26 mouse cellular contexts compared by ENCODE assay signal in genomic region chr15:97266236-97266845, GRCm38 (mm10). TPM values are rescaled to one million over a fixed set of nuclear protein-coding genes. Genes with fewer than 3 reads are reported as not detected.
A peak's percentile ranks its signal among the peaks of the same experiment; 100 is the strongest.
DNase-seq lines count a peak whose midpoint lies in the region; ATAC-seq and TF ChIP-seq lines count a peak whose summit lies in the region.
"Had no signal": no experiment of that assay in that cellular context is flagged by ENCODE, and none has a peak within 500 bp of the region (broad histone marks: within the 10 kb centered on the region; RNA-seq: fewer than 3 reads in every experiment).

No protein-coding gene starts in this region.

- H3K4me1 ChIP-seq in kidney, embryonic 14.5 days (ENCODE audit: control insufficient read depth, insufficient read depth, low read length) = peaks cover 5% of the 10 kb centered on the region; the same call in 1 of the 2 replicates
- H3K4me1 ChIP-seq in liver, adult 2 months (ENCODE audit: control insufficient read depth, insufficient read depth, low read length) = peaks cover 12% of the 10 kb centered on the region
- H3K4me1 ChIP-seq in liver, postnatal 0 days (ENCODE audit: insufficient read depth) = no peaks in the 10 kb centered on the region; the same call in 1 of the 2 replicates
- peaks cover 5% of the 10 kb centered on the region for H3K4me1 ChIP-seq in lung, embryonic 16.5 days (replicated peaks; ENCODE audit: control insufficient read depth, insufficient read depth, low read length)
- H3K4me1 ChIP-seq: embryonic facial prominence, embryonic 13.5 days; forebrain, embryonic 12.5 days; forebrain, embryonic 15.5 days; hindbrain, embryonic 12.5 days; hindbrain, embryonic 15.5 days had no signal

- no peak for TF ChIP-seq POLR2A in liver, adult 2 months (IDR thresholded peaks at IDR 0.05; ENCODE audit: extremely low read depth, insufficient read depth, low read length)

- no peaks in the 10 kb centered on the region for H3K36me3 ChIP-seq in kidney, embryonic 14.5 days (ENCODE audit: control insufficient read depth, insufficient read depth, low read length)
- no peaks in the 10 kb centered on the region for H3K36me3 ChIP-seq in liver, adult 2 months (ENCODE audit: control insufficient read depth, insufficient read depth, low read length)
- H3K36me3 ChIP-seq in liver, postnatal 0 days (replicated peaks; ENCODE audit: insufficient read depth, low read length) = no peaks in the 10 kb centered on the region
- H3K36me3 ChIP-seq in lung, embryonic 16.5 days (ENCODE audit: control insufficient read depth, insufficient read depth, low read length) = no peaks in the 10 kb centered on the region
- H3K36me3 ChIP-seq: embryonic facial prominence, embryonic 10.5 days; embryonic facial prominence, embryonic 13.5 days; forebrain, embryonic 12.5 days; forebrain, embryonic 15.5 days; hindbrain, embryonic 12.5 days; hindbrain, embryonic 15.5 days had no signal

- no peak overlapping the region for H3K27ac ChIP-seq in kidney, embryonic 14.5 days (ENCODE audit: low read depth, low read length)
- no peak overlapping the region for H3K27ac ChIP-seq in liver, adult 2 months (replicated peaks; ENCODE audit: insufficient read depth, low read depth, low read length)
- H3K27ac ChIP-seq in liver, postnatal 0 days (ENCODE audit: low read depth) = no peak overlapping the region
- H3K27ac ChIP-seq in lung, embryonic 16.5 days (ENCODE audit: low read length) = peak overlapping the region; percentile 50; the same call in 1 of the 2 replicates
- H3K27ac ChIP-seq: embryonic facial prominence, embryonic 10.5 days; embryonic facial prominence, embryonic 13.5 days; forebrain, embryonic 12.5 days; forebrain, embryonic 15.5 days; heart, adult 2 months; hindbrain, embryonic 12.5 days; hindbrain, embryonic 15.5 days had no signal

- H3K79me2 ChIP-seq in liver, adult 2 months (ENCODE audit: control insufficient read depth, insufficient read depth, low read length) = peaks cover 6% of the 10 kb centered on the region; the same call in 1 of the 2 replicates

- no peaks in the 10 kb centered on the region for H3K9me3 ChIP-seq in kidney, embryonic 14.5 days (ENCODE audit: control insufficient read depth, low read length)
- H3K9me3 ChIP-seq in liver, postnatal 0 days (ENCODE audit: low read length) = no peaks in the 10 kb centered on the region
- no peaks in the 10 kb centered on the region for H3K9me3 ChIP-seq in lung, embryonic 16.5 days (ENCODE audit: control insufficient read depth, low read length)
- H3K9me3 ChIP-seq: embryonic facial prominence, embryonic 10.5 days; embryonic facial prominence, embryonic 13.5 days; forebrain, embryonic 12.5 days; forebrain, embryonic 15.5 days; hindbrain, embryonic 12.5 days; hindbrain, embryonic 15.5 days had no signal

- no peak for TF ChIP-seq CTCF in liver, adult 2 months (IDR thresholded peaks at IDR 0.05; ENCODE audit: low read depth, low read length)
- no peak for TF ChIP-seq CTCF in liver, postnatal 0 days (IDR thresholded peaks at IDR 0.05; ENCODE audit: low read depth)

- no peak overlapping the region for H3K4me3 ChIP-seq in kidney, embryonic 14.5 days (ENCODE audit: low read length)
- H3K4me3 ChIP-seq in liver, adult 2 months (ENCODE audit: insufficient read depth, low read depth, low read length) = no peak overlapping the region
- no peak overlapping the region for H3K4me3 ChIP-seq in liver, postnatal 0 days (ENCODE audit: low read depth, low read length)
- H3K4me3 ChIP-seq in lung, embryonic 16.5 days (ENCODE audit: low read length) = no peak overlapping the region
- H3K4me3 ChIP-seq: embryonic facial prominence, embryonic 10.5 days; embryonic facial prominence, embryonic 13.5 days; erythroblast, embryonic 14.5 days; forebrain, embryonic 12.5 days; forebrain, embryonic 15.5 days; heart, adult 2 months; hindbrain, embryonic 12.5 days; hindbrain, embryonic 15.5 days had no signal

- no peak for TF ChIP-seq EP300 in liver, postnatal 0 days (IDR thresholded peaks at IDR 0.05; ENCODE audit: low read depth)

- H3K4me2 ChIP-seq in kidney, embryonic 14.5 days (replicated peaks; ENCODE audit: low read depth, low read length) = no peak overlapping the region
- H3K4me2 ChIP-seq in liver, postnatal 0 days (ENCODE audit: low read depth, low read length) = no peak overlapping the region
- no peak overlapping the region for H3K4me2 ChIP-seq in lung, embryonic 16.5 days (ENCODE audit: low read depth, low read length)
- H3K4me2 ChIP-seq: embryonic facial prominence, embryonic 13.5 days; forebrain, embryonic 12.5 days; forebrain, embryonic 15.5 days; heart, embryonic 11.5 days; hindbrain, embryonic 12.5 days; hindbrain, embryonic 15.5 days had no signal

- 0 out of 2 replicates have a peak, but pooled peaks have one; percentile 35 for ATAC-seq in kidney, embryonic 14.5 days (ENCODE audit: low FRiP score, low TSS enrichment)
- no peak for ATAC-seq in liver, postnatal 0 days
- ATAC-seq in lung, embryonic 16.5 days (ENCODE audit: low read depth) = peak; percentile 42; the same call in 1 of the 2 replicates
- ATAC-seq: CD4-positive, CD25-positive, alpha-beta regulatory T cell, adult 4 months; forebrain, embryonic 15.5 days had no signal

- no peaks in the 10 kb centered on the region for H3K27me3 ChIP-seq in kidney, embryonic 14.5 days (ENCODE audit: control insufficient read depth, insufficient read depth, low read length)
- no peaks in the 10 kb centered on the region for H3K27me3 ChIP-seq in liver, adult 2 months (ENCODE audit: control insufficient read depth, insufficient read depth, low read length)
- H3K27me3 ChIP-seq in liver, postnatal 0 days (ENCODE audit: insufficient read depth, low read length) = no peaks in the 10 kb centered on the region
- no peaks in the 10 kb centered on the region for H3K27me3 ChIP-seq in lung, embryonic 16.5 days (ENCODE audit: control insufficient read depth, insufficient read depth, low read depth, low read length)
- H3K27me3 ChIP-seq: embryonic facial prominence, embryonic 13.5 days; forebrain, embryonic 12.5 days; forebrain, embryonic 15.5 days; hindbrain, embryonic 12.5 days; hindbrain, embryonic 15.5 days had no signal

- DNase-seq in kidney, adult 18-20 months = no peak
- peak; percentile 62 for DNase-seq in liver, adult 2 months (ENCODE audit: extremely low read depth, low read depth, low spot score)
- no peak for DNase-seq in liver, postnatal 0 days
- no peak for DNase-seq in lung, postnatal 4 days
- peak; percentile 81 for DNase-seq in A20 (ENCODE audit: low read depth, low spot score)
- DNase-seq: adrenal gland, adult 2 months; adrenal gland, postnatal 14 days; cerebellum, adult 11 months; cerebellum, adult 8-10 months; cerebellum, postnatal 10 days; cerebellum, postnatal 36 days; embryo, embryonic 11 days; gastrocnemius, postnatal 25 days; heart, adult 2 months had no signal

- H3K9ac ChIP-seq in kidney, embryonic 14.5 days (ENCODE audit: low read depth, low read length) = no peak overlapping the region
- H3K9ac ChIP-seq in liver, adult 2 months (ENCODE audit: low read depth, low read length) = no peak overlapping the region
- H3K9ac ChIP-seq in liver, postnatal 0 days (replicated peaks) = no peak overlapping the region
- H3K9ac ChIP-seq in lung, embryonic 16.5 days (ENCODE audit: low read length) = no peak overlapping the region
- H3K9ac ChIP-seq: embryonic facial prominence, embryonic 13.5 days; forebrain, embryonic 12.5 days; forebrain, embryonic 15.5 days; hindbrain, embryonic 12.5 days; hindbrain, embryonic 15.5 days had no signal

- 69% methylated on average over 14 of the region's 14 CpGs for WGBS in kidney, embryonic 14.5 days
- WGBS in liver, adult 2 months = 49% methylated on average over 14 of the region's 14 CpGs
- WGBS in liver, postnatal 0 days (ENCODE audit: insufficient replicate concordance) = 71% methylated on average over 14 of the region's 14 CpGs
- WGBS in lung, embryonic 16.5 days = 54% methylated on average over 14 of the region's 14 CpGs

RNA-seq across cellular contexts. Expression of gene Amigo2, which starts 19.3 kb away (rescaled TPM):
- polyA plus RNA-seq in kidney, embryonic 14.5 days (2014; fragmentation: Nextera tagmentation; extraction: Ambion mirVana) = 11.9 and 16.9 TPM in 2 replicates
- 6.5 and 7.0 TPM in 2 replicates for total RNA-seq in liver, adult 2 months (2014; rRNA removed)
- polyA plus RNA-seq in liver, adult 2 months (2012; rRNA removed) = 0.76 and 1.4 TPM in 2 replicates
- polyA plus RNA-seq in liver, postnatal 0 days (2015; fragmentation: Nextera tagmentation; extraction: Ambion mirVana) = 2.9 and 3.0 TPM in 2 replicates
- 4.6 and 5.2 TPM in 2 replicates for polyA plus RNA-seq in lung, embryonic 16.5 days (2015; fragmentation: Nextera tagmentation; extraction: Ambion mirVana)
- total RNA-seq: MEL had no signal
- polyA plus RNA-seq: erythroblast, embryonic 14.5 days had no signal

RNA-seq across cellular contexts. Expression of gene Pced1b, which starts 19.4 kb away (rescaled TPM):
- polyA plus RNA-seq in kidney, embryonic 14.5 days (2014; fragmentation: Nextera tagmentation; extraction: Ambion mirVana) = 5.4 and 8.7 TPM in 2 replicates
- total RNA-seq in liver, adult 2 months (2014; rRNA removed) = 0.92 and 1.9 TPM in 2 replicates
- polyA plus RNA-seq in liver, adult 2 months (2012; rRNA removed) = 4.1 and 5.6 TPM in 2 replicates
- polyA plus RNA-seq in liver, postnatal 0 days (2015; fragmentation: Nextera tagmentation; extraction: Ambion mirVana) = 2.5 and 2.8 TPM in 2 replicates
- 6.0 and 6.1 TPM in 2 replicates for polyA plus RNA-seq in lung, embryonic 16.5 days (2015; fragmentation: Nextera tagmentation; extraction: Ambion mirVana)

Comparison
In these comparisons a context has a peak if more than half of its experiments do, and no peak if none do; other contexts are left out.
1. DNase-seq: peak in liver, adult 2 months (single experiment) and A20 (single experiment); none in kidney, adult 18-20 months (single experiment), liver, postnatal 0 days (single experiment) and lung, postnatal 4 days (0 of 2).